Mouse (Mus musculus): ENCODE results near the gene A1cf.

The A1cf gene

DNA sequence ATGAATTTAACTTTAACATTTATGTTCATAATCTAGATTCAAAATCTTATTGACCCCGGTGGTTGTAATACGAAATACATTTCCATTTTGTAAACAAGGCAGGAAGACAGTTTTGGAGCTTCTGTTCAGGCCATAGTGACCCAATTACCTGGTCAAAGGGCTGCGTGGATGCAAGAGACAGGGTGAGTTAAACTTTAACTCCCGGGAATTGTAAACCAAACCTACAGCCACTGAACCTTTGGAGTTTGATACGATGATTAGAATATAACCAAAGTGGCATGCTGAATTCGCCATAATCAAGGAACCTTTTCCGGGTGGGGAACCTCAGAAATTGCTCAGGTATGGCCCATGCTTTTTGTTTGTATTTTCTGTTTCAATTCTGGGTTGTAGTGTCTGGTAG, at the start of gene A1cf:
Gene A1cf (plus strand): TSS at position 244 of the 400 bp plus-strand sequence.
- no peak for DNase-seq

DNA sequence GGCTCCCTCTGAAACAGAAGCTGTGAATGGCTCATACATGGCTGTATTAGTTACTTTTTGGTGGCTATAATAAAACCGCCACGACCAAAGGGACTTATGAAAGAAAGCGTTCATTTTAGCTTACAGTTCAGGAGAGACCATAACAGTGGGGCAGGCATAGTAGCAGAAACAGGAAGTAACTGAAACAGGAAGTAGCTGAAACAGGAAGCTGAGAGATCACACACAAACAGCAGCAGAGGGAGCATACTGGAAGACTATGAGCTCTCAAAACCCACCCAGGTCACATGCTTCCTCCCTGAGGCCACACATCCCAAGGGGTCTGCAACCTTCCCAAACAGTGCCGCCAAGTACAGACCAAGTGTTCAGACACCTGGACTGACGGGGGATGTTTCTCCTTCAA, 34.3 kb upstream of the A1cf start:
- DNase-seq: no peak

DNA sequence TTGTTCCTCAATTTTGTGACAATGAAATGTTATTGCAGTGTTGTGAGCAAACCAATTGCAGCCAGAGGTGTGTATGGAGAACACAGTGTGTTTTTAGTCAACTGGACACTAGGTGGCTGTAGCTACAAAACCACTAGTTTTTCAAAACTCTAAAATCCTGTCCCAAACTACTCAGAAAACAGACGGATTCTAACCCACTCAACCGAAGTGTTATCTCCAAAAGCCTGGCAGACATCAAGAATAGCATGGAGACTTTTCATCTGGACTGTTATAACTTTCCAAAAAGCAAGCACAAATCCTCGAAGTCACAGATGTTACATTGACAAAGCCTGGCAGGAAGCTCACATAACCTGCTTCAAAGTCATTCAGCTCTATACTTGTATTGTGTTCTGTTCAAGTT, 6.7 kb upstream of the A1cf start:
- DNase-seq: no peak

DNA sequence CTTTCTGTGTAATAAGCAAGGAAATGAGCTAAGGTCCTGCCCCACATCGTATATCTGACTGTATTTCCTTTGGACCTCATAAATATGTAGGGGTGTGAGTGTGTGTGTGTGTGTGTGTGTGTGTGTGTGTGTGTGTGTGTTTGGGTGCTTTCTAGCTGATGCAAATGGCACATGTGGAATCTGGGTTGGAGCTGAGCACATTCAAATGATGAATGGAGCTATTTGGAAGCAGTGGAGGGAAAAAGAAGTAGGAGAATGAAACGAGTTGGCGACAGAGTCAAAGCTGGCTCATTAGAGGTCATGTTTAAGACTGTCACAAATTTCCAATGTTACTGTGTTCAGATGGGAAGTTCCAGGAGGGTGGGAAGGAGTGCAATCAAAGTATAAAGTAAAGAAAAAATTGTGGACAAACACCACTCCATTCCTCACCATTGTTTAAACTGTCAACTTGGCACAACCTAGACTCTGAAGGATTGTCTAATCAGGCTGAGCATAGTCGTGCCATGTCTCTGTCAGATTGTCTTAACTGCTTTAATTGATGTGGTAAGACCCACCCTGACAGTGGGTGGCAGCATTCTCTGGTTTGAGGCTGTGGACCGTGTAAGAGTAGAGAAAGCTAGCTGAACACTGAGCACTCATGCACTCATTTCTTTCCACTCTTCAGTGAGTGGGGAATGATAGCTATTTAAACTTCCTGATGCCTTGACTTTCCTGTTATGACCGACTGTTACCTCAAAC, 5.9 kb upstream of the A1cf start:
- no peak for DNase-seq

DNA sequence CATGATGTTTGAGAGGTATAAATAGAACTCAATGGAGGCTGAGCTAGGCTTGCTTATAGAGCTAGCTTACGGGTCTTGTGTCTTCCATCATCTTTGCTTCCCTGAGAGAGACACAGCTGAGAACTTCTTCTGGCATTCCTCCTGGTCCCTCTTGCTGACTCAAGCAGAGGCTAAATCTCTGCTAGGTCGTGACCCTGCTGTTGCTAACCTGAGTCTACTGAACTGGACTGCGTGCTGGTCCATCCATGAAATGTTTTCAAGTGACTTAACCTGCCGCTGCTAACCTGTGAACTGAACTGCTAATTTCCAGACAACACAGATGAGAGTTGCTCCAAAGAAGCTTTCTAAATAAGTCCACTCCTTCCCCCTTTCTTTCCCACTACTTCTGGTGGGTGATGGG, 3.1 kb upstream of the A1cf start:
- no peak for DNase-seq

DNA sequence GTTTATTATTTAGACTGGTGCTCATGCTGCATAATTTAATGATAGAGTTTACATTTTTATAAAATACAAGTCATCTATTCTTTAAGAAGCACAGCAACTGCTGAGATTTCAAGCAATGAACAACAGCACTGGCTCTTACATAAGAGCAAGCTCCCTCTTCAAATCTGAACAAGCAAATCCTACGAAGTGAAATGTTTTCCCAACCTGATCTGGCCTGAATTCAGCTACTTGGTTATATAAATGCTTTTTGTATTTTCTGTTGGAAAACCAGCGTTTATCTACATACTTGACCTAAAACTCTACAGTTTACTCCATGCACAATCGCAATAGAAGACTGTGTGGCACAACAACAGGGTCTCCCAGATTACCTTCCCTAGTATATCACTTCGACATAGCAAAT, 488 bp upstream of the A1cf start:
- no peak for DNase-seq

DNA sequence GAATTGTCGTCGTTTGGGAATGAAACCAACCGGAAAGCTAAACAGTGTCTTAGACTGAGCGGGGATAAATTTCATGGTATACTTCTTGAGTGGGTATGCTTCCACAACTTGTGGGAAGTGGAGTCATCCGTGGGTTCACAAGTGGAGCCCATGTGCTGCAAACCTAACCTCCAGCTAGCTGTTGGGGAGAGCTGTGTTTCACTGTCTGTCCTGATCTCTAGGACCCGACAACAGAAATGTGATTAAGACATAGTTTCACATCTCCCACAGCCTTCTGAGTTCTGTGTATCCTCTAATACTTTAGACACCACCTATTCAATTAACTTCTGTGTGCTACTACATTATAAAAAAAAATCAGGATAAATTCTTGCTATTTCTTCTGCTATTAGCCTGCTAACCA, 407 bp downstream of the A1cf start:
- no peak for DNase-seq

DNA sequence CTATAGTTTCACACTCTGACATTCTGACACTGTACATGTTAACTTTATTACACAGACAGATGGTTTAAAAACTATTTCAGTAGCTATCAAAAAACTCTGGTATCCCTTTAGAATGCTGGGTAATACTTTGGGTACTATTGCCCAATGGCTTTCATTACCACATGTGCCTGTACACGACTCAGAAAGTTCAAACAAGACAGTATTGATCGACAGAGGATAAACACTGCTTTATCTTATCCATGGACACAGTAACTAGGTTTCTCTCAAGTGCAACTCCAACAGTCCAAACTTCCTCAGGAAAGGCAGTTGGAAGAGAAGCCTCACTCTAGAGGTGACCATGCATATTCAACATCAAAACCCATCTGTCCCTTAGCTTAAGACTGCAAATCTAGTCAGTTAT, 2.8 kb downstream of the A1cf start:
- DNase-seq: no peak

DNA sequence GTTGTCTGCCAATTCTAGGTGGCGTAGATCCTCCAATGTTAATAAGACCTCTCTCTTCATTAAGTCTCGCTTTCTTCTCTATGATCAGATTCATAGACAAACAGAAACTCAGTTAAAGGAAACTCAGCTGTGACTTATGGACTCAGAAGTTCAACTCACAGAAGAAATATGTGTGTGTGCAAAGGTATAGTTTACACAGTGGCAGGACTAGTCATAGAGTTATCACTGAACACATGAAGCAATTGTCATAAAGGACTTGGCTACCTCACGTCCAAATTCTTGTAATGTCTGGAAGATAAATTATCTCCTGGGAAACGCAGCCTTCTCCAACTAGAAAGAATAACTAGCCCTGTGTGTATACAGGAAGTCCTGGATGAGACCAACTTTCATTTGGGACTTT, 9.4 kb downstream of the A1cf start:
- DNase-seq: no peak

DNA sequence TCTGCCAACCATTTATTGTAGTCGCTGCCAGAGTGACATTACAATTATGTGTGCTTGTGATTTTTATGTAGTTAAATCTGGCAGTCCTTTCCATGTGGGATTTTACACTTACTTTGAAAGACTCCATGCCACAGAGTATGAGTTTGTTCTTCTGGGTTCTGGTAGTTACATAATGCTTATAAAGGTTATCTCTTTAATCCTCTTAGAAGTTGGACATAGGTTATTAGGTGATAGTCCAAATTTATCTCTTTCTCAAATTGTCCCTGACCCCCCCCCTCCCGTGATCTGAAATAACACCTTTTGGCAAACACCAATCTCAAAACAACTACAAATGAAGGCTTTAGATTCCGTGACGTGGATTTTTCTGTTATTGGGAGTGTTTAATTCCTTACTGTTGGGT, 16.0 kb downstream of the A1cf start:
- DNase-seq: no peak

DNA sequence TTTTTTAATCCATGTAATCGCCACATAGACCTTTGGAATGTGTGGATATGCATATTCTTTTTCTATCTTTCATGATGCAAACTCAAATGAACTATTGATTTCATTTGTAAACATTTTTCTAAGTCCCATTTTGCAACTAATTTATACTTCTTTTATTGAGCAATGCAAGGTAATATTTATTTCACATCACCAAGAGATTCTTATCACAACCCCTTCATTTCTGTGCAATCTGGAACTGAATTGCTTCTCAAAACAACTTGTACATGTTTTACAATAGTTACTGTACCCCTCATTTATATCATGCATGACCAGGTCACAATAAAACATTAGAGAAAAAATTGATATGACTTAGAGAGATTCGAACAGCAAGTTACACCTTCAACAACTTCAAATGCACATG, 18.7 kb downstream of the A1cf start:
- DNase-seq: no peak

DNA sequence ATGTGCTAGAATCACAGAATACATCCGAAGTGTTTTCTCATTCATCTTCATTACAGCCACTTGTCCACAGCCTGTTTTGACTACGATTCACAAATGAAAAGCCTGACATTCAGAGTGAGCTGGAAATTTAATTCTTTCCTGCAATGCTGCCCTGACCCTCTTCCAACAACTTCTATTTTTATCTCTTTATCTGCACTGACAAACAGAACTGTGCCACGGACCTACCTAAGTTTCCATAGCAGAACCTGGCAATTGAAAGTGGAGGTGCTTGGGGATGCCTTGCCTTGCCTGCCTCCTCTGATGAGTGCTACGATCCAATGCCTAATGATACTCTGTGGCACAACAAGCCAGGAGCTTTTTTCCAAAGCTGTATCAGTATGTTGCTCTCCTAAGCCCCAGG, 21.4 kb downstream of the A1cf start:
- no peak for DNase-seq

DNA sequence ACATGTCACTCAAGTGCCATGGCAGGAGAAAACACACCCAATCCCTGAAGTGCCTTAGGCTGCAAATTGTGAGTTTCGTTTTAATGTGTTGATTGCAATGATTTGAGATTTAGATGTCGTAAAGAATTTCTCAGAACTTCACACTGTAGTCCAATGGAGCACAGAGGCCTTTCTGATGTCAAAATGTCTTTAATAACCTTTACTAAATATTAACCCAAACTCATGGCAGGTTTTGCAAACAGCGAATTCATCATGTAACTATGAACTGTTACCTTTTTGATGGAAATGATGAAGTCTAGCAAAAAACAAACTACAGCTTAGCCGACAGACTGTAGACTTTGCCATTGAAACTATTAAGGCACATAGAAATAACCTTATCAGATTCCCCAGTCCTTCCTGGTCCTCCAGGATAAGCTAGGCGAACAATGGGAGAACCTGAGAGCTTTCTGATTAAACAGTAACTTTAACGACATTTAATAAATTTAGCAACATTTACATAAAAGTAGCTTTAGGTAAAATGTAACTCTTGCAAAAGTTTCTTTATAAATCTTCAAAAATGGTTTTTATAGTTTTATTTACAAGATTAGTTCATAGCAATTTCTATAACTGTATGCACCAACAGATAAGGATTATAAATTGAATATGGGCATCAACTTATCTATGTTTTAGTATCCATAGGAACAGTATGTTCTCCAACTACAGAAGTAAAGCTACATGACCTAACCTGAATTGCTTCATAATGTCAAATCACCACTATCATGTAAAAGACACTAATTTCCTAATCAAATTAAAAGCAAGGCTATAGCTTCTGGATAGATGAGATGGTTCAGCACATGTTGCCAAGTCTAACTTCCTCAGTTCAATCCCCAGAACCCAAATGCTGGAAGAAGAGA, 22.7 kb downstream of the A1cf start:
- DNase-seq: no peak

DNA sequence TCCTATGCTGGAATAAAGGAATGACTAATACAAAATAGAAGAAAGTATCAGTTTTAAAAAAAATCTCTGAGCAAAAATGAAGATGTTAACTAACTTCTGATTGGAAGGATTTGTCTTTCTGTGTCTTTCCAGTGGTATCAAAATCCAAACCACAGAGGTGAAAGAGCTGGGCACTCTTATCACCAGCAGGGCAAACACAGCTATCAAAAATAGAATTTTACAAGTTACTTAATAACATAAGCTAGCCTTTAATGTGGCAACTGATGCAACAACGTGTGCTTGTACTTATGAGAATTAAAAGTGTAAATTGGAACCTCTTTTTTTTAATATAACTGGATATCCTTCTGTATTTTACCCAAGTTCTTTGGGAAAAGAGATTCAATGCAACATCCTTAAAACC, 27.4 kb downstream of the A1cf start:
- no peak for DNase-seq

DNA sequence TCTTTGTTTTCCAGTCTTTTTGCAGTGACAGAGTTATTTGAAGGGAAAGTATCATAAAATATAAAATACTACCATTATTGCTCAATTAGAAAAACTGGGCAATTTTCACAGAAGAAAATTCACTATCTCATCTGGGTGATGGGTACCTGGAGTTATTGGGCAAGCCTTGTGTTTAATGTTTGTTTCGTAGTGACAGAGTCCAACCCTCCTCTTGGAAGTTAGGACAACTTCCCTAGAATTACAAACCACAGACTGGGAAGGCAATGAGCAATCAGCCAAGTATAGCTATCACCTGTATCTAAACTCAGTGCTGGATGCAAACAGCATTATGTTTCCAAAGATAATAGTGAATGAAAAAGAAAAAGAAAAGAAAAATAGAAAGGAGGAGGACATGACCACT, 28.1 kb downstream of the A1cf start:
- no peak for DNase-seq

DNA sequence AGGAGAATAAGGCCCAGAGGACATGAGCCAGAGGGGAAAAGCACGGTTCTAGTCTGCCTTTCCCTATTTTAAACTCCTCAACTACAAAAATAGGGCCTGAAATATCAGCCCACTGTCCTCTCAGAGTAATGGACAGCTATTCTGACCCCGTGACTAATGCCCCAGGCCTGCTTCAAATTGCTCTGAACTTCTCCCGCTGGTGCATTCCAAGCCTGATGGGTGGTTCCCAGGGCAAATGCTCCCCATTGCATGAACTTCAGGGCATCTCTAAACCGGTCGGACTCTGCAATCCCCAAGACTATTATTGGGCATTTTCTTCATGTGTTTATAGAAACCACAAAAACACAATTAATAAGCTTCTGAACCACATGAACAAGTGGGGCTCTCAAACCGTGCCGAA, 37.1 kb downstream of the A1cf start:
- DNase-seq: no peak

DNA sequence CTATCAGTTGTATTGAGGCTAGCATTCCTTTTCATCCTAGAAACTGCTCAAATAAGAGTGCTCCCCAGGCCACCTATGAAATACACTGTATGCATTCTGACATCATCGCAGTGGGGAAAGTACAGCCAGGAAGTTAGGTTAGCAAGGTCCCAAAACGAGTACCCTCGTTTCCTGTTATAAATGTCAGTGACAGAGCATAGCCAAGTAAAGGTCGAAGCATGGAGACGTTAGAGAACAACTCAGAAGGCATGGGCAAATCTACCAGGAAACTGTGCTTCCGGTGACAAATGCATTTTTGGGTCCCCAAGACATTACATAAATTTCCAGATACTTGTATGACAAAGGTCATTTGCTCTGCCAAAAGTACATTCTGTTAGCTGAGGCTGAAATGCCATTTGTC, 41.9 kb downstream of the A1cf start:
- DNase-seq: no peak

DNA sequence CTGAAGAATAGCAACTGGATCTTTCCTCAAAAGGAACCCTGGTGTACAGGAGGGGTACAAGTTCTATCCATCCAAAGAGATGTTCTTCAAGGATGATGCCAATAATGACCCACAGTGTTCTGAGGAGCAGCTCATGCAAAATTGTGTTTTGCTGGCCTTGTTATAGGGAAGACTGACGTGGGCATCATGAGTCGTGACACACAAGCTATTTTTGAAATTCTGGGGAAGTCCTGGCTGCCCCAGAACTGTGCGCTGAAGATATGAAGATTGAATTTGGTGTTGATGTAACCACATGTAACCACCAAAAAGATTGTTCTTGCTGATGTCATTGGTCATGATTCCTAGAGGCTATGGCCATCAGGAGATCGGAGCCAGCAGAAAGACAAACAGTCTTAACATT, 45.4 kb downstream of the A1cf start:
- DNase-seq: no peak

DNA sequence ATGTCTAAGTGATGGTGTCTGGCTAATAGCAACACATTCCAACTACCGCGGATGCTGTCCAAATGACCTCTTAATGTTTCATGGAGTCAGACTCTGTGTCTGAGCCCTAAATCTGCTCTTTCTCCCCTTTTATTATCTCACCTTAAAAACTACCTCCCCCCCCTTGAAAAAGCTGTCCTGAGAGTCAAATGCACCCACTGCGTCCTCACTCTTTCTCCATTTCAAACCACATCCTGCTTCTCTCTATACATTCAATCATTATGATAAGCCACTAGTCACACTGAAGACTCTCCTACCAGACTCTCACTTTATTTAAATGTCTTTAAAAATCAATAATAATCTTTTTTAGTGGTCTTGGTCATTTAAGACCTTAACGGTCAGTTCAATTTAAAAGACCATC, 51.8 kb downstream of the A1cf start:
- DNase-seq: no peak

DNA sequence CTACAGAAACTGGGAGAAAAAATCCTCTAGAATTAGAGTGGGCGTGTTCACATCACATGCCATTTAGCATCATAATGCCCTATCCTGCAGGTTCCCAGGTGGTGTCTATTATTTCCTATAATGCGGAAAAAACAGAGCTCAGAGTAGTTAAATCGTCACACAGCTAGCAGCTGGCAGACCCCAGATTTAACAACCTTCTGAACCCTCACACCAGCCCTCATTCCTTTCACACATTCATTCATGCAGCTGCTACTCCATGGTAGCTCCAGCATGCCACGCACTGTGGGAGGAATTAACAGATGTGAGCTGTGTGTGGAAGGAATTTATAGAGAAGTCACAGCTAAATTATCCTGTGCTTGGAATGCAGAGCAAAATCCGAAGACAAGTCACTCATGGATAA, 53.3 kb downstream of the A1cf start:
- DNase-seq: no peak

DNA sequence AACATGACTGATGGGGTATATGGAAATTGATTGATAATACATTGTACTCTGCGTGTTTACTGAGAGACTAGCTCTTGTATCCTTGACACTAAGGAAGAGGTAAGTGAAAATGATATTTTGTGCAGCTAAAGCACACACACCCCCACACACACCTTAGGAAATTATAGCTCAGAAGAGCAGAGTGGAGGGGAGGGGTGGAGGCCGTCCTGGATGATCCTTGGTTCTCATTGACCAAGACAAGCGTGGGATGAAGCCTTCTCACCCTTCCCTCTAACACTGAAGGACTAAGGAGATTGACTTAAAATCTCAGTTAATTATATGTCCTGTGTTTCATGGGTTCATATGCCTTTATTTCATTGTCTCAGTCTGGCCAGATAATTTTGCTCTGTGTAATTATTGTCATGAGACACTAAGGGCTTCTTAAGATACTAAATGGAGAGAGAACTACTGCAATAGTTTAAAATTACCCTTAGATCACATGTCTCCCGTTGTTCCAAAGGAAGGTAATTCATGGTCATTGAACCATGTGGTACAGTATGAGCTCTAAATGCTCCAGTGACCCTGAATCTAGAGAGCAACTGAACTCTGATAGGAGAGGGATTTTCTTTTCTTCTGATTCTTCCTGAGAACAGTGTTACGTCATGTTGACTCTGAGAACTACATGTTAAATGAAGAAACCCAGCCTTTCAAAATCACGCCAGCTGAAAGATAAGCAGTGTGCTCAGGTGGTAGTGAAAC, 55.2 kb downstream of the A1cf start:
- no peak for DNase-seq

DNA sequence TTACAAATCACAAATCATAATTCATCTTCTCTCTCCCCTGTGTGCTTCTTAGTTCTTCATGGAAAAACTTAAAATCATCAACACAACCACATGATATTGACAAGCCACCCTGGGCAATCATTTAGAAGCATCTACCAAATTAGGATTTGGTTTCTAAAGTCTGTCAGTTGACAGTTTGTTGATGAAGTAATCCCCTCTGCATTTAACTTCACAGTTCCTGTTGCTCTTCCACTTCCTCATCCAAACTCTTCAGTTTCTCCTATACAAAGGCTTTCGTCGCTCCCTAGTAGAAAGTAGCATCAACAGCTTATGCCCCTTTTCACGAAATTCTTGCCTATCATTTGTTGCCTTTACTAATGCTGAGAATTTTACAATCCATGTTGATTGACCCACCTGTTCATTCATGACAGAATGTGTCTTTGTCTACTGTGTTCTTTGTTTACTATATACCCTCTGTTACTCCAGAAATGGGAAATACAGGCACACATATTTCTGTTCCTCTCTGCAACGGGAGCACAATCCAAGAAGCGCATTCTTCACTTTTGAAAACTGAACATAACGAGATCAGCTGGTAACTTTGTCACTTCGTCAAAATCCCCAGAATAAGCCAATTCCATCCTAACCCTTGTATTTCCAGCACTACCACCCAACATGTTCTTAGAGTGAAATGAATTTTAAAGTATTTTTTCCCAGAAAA, 82.4 kb downstream of the A1cf start:
- DNase-seq: no peak

DNA sequence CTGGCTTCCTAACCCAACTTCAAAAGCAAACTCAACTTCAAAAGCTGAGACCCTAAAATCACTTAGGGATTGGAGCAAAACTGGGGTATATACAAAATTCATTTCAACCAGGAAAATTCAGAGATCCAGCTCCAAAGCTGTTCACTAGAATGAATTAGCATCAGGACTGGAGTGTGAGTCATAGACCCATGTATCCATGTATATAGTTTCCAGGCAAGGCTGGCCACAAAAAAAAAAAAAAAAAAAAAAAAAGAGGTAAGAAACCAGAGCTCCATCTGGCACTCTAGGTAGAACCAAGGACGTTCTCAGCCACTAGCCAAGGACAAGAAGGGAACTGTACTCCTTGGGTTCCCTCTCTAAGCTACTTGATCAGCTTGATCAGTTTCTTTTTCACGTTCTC, 85.2 kb downstream of the A1cf start:
- DNase-seq: no peak
